Mouse (Mus musculus) left cerebral cortex, adult 18-20 months (tissue): Measurements from ENCODE around the gene Elmod2. TPM values are rescaled to one million over a fixed set of nuclear protein-coding genes. Genes with fewer than 3 reads are reported as not detected.
"Not testable (repeated sequence)": the region's sequence is repeated elsewhere in the genome, so short reads cannot be mapped to it uniquely, and the experiment has no call there.

Experiments
- DNase-seq, 2 experiments: peaks; one replicate each; pipeline ENCODE4 v3.0.0; 2021 to 2022; ENCODE audit warnings: low spot score in 2 of 2, mixed read lengths in 1 of 2
- long read RNA-seq, 2 experiments: library from polyadenylated mRNA; stranded (forward); transcript quantifications; one replicate each; pipeline ENCODE4 v2.0.0; 2021
- total RNA-seq, 2 experiments: library from RNA; stranded (reverse); gene quantifications; 2 replicates each; pipeline ENCODE4 v1.2.3; 2021

Elmod2 gene
- 10 to 100 TPM; 12.3 to 13.8 TPM for total RNA-seq
- long read RNA-seq, experiment 1, full-length matches to known transcripts: 5 of 7 reads
- long read RNA-seq, experiment 1, partial matches to known transcripts: 0 of 7 reads
- long read RNA-seq, experiment 1, other reads (novel, unspliced or antisense): 2 of 7 reads
- long read RNA-seq, experiment 2, full-length matches to known transcripts: 3 of 5 reads
- long read RNA-seq, experiment 2, partial matches to known transcripts: 0 of 5 reads
- long read RNA-seq, experiment 2, other reads (novel, unspliced or antisense): 2 of 5 reads

DNA sequence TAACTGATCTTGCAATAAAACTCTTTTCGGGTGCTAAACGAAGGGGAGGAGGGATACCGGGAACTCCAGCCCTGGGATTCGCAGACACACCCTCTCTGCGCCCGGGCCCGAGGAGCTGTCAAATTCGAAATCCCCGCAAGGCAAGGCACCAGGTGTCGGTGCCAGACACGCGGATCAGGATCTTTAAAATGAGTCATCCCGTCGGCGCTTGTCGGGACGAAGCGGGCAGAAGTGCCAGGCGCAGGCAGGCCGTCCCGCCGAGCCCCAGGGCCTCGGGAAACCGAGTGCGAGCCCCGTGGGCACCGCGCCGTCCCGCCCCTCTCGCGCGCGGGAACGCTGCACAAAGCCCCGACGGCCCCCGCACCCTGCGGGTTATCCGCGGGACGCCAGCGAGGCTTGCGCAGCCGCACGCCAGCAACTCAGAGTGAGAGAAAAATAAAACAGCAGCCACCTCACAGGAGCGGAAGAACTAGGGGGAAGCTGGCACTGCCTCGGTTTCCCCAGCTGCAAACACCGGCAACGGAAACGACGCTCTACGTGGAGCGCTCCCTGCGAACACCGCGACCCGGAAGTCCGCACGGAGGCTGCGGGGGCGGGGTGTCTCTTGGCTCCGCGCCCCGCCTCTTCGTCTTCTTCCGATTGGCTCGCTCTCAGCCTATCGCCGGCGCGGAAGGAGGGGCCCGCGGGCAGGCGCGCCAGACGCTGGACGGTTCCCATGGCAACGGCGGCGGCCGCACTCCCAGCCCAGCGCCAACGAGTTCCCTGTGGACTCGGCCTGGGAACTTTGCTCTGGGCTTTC lies at the start of gene Elmod2:
Gene Elmod2 (minus strand): TSS at position 588 of the 799 bp plus-strand sequence.
- peak; percentile 97 to 98 for DNase-seq

GRCm38 (mm10) chr8:83381016-83381415 lies 48.7 kb upstream of the Elmod2 start:
- no peak for DNase-seq

DNA sequence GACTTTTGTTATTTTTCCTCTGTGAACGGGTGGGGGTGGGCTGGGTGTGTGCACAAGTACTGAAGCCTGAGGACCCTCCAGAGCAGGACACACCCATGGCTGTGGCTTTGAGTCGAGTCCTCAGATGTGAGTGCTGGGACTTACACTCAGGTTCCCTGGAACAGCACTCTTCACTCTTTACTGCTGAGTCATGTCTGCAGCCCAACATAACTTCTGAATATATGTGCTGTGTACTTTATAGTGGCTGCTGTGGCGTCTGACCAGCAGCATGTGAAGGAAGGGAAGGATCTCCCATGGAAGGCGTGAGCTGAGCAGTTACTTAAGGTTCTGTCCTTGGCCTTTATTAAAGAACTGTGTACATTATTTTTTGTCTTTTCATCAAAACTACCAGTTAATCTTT lies 47.9 kb upstream of the Elmod2 start:
- no peak for DNase-seq

GRCm38 (mm10) chr8:83377231-83377630 lies 44.9 kb upstream of the Elmod2 start:
- no peak for DNase-seq

- DNase-seq: no peak
Measured at GRCm38 (mm10) chr8:83363156-83363769, 31.0 kb upstream of the Elmod2 start.

DNA sequence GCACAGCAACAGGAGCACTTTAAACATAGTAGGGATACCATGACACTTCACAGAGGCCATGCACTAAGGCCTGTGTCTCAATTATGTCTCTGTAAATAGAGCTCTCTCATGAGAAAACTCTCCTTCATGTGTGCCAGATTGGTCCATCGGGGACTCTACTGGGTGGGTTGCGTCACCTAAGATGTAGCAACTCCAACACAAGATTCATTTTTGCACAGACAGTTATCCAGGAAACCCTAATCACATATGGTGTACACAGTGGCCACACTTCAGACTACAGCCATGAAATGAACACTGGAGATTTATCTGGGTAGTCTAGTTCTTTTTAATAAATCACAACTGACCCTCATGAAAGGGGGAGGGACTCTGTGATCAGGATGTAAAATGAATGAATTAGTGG lies 19.0 kb upstream of the Elmod2 start:
- DNase-seq: no peak

DNA sequence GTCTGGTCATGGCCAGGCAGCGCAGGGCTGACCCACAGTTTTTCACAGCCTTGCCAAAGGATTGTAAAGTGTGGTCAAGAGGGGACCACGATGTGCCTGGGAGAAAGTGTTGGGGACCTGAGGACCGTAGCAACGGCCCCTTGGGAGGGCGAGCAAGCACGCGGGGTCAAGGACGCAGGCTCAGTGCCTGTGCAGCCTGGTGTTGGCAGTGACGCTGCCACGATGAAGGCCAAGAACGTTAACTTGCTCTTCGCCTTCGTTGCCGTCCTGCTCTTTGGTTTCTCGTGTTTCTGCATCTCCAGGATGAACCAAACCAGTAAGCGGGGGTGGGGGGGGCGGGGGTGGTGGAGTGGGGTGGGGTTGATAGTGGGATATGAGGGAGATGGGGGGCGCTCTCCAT lies 16.0 kb upstream of the Elmod2 start, which contains the start of gene Mgat4d:
Gene Mgat4d (plus strand): TSS at position 209 of the 400 bp plus-strand sequence.
- DNase-seq: no peak

- DNase-seq: no peak
Measured at GRCm38 (mm10) chr8:83342693-83343092, 10.4 kb upstream of the Elmod2 start.

DNA sequence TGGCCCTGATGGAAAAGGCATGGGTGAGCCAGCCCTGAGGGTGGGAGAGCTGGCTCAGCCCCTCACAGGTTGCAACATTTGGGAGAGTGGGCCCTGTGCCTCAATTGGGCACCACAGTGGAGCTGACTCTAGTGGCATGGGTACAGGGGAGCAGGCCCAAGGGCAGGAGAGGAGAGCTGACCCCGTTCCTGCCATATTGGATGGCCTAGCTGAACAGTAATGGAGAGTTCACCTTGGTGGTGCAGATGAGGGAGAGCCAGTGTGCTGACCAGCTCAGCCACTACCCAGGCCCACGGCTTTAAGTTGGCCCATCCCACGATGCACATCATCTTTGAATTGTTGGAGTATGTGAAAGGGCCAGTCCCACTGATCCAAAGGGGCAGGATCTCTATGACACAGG lies 9.8 kb upstream of the Elmod2 start:
- no peak for DNase-seq

- no peak for DNase-seq
Measured at GRCm38 (mm10) chr8:83332864-83333263, 578 bp upstream of the Elmod2 start.

DNA sequence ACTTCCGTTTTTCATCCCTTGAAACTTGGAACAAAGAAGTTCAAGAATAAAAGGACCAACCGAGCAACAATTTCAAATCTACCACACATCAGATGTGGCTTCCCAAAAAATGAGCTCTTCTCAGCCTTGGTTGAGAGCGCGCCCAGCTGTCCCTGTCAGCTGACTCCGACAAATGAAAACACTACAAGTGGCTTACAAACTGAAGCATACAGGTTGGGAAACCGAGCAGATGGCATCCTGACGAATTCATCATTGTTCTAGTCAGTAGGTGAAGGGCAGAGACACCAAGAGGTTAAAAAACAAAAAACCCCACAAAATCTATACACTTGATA lies 753 bp downstream of the Elmod2 start:
- DNase-seq: peak in 1 of 2 experiments; percentile 16

DNA sequence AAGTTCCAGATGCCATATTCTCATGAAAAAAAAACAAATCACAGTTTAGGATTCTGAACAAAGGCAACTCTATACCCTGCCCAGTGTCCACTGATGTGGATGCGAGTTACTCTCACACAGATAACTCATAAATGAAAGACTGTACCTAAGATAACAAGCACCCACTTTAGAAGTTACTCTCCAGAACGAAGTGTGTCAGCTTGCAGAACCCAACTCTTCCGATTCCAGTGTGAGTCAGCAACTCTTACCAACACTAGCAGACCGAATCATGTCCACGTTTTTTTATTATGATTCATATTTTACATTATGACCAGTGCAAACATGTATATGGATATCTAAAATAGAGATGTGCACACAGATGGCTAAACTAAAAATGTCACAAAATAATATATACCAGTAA lies 4.4 kb downstream of the Elmod2 start:
- DNase-seq: no peak

GRCm38 (mm10) chr8:83323056-83323455 lies 9.2 kb downstream of the Elmod2 start:
- no peak for DNase-seq

- DNase-seq: no peak
Measured at GRCm38 (mm10) chr8:83322374-83322773, 9.9 kb downstream of the Elmod2 start.

DNA sequence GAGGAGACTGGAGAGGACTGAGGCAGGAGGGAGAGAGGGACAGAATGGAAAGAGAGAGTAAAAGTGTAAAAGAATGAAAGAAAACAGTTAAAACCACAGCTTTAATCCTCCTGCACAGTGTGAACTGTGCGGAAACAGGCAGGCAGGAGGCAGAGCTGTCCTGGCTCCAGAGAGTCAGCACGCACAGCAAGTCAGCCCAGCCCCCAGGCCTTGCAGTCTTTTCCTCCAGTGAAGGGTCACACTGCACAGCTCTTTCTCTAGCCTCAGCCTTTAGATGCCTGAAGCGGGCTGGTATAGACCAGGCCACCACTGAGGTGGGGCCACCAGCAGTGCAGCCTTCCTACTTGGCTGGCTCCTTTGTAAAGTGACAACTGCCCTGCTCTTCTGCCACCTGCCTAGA lies 11.7 kb downstream of the Elmod2 start:
- no peak for DNase-seq

DNA sequence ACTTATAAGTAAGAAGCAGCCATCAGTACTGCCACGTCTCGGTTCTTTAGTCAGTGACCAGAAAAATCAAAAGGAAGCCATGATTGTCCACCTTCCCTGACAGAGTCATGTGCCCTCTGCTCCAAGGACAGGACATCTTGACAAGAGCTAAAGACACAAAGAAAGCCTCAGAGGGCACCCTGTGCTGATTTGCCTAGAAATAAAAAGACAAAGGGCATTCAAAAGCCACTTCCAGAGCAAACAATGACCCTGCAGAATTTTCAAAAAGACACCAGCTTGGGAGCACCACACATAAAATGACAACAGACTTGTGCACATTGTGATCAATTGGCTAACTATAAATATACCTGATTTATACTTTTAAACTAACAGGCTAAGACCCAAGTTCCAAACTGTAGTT lies 16.6 kb downstream of the Elmod2 start:
- DNase-seq: no peak

GRCm38 (mm10) chr8:83315084-83315483 lies 17.2 kb downstream of the Elmod2 start:
- not testable (repeated sequence) for DNase-seq

- no peak for DNase-seq
Measured at GRCm38 (mm10) chr8:83309836-83310235, 22.4 kb downstream of the Elmod2 start.

GRCm38 (mm10) chr8:83304946-83305345 lies 27.3 kb downstream of the Elmod2 start:
- no peak for DNase-seq

- no peak for DNase-seq
Measured at GRCm38 (mm10) chr8:83300135-83300534, 32.2 kb downstream of the Elmod2 start.

DNA sequence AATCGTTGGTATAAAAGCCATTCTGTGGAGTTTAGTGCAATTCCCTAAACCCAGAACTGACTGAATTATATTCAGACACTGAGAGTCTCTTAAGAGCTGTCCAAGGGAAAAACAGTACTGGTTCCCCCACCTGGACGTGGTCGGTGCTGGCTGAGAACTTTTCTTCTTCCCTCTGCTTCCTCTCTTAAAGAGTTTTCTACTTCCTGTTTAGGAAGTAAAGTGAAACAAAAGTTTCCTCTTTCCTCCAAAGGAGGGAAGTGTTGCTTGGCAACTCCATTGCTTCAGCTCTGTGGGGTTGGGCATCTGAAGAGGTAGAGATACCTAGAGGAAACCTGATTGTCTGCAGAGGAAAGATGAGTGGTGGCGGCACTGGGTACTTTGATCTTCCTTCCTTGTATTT lies 34.9 kb downstream of the Elmod2 start:
- no peak for DNase-seq

DNA sequence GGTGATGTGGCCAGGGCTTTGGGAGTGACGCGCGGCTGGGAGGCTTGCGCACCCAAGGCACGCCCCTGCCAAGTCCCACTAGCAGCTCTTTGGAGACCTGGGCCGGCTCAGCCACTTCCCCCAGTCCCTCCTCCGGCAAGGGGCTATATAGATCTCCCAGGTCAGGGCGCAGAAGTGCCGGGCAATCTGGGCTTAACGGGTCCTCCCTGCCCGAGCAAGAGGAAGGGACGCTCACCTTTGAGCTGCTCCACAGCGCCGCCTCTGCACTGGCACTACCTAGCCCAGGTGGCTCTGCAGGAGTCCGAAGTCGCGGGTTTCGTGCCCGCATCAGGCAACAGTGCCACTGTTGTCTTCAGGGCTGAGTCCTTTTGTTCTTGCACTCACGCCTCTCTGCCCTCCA lies 42.1 kb downstream of the Elmod2 start, which contains the start of gene Ucp1:
Gene Ucp1 (plus strand): TSS at position 177 of the 400 bp plus-strand sequence.
- no peak for DNase-seq
